Mouse (Mus musculus) embryonic facial prominence, embryonic 14.5 days (tissue): ENCODE measurements around the gene Zfp598. TPM values are rescaled to one million over a fixed set of nuclear protein-coding genes. Genes with fewer than 3 reads are reported as not detected.
"Not testable (repeated sequence)": the region's sequence is repeated elsewhere in the genome, so short reads cannot be mapped to it uniquely, and the experiment has no call there.

Experiments
- ATAC-seq: fragments of 200-750 bp; cut with Nextera tagmentation; 2 replicates; pipeline ENCODE4 v1.8.0; 2017; ENCODE audit warnings: low read depth, moderate number of reproducible peaks, moderate TSS enrichment
- DNase-seq: peaks from one replicate; pipeline ENCODE4 v3.0.0-alpha.2; 2015; ENCODE audit warnings: low spot score
- H3K27ac ChIP-seq: fragments of 300-500 bp; sonication (generic); replicated peaks from 2 replicates; pipeline ENCODE4 v1.5.1; 2014; ENCODE audit warnings: low read depth, mild to moderate bottlenecking, low read length, moderate library complexity
- H3K27me3 ChIP-seq: fragments of 300-500 bp; sonication (generic); replicated peaks from 2 replicates; pipeline ENCODE4 v1.6.1; 2014; ENCODE audit warnings: low read length; ENCODE audit not compliant: control insufficient read depth, insufficient read depth
- H3K36me3 ChIP-seq: fragments of 300-500 bp; sonication (generic); 2 replicates; pipeline ENCODE4 v1.6.1; 2014; ENCODE audit warnings: low read length, mixed read lengths; ENCODE audit not compliant: control insufficient read depth, insufficient read depth
- H3K4me1 ChIP-seq: fragments of 300-500 bp; sonication (generic); 2 replicates; pipeline ENCODE4 v1.6.1; 2014; ENCODE audit warnings: antibody characterized with exemption, low read length; ENCODE audit not compliant: control insufficient read depth, insufficient read depth
- H3K4me2 ChIP-seq: fragments of 300-500 bp; sonication (generic); 2 replicates; pipeline ENCODE4 v1.6.1; 2014; ENCODE audit warnings: low read depth, mild to moderate bottlenecking, low read length, moderate library complexity, mixed read lengths
- H3K4me3 ChIP-seq: fragments of 300-500 bp; sonication (generic); 2 replicates; pipeline ENCODE4 v1.5.1; 2014; ENCODE audit warnings: low read depth, mild to moderate bottlenecking, low read length
- H3K9ac ChIP-seq: fragments of 300-500 bp; sonication (generic); 2 replicates; pipeline ENCODE4 v1.6.1; 2014; ENCODE audit warnings: low read depth, mild to moderate bottlenecking, low read length, moderate library complexity, mixed read lengths
- H3K9me3 ChIP-seq: fragments of 300-500 bp; sonication (generic); 2 replicates; pipeline ENCODE4 v1.6.1; 2016; ENCODE audit warnings: low read length; ENCODE audit not compliant: control insufficient read depth
- WGBS: fragments of 180-500 bp; shearing (Covaris S2); extraction: QIAGEN DNeasy Blood & Tissue Kit; methylation state at CpG from one replicate; pipeline ENCODE4 v1.1.7; 2014; 5-methylcytosine and 5-hydroxymethylcytosine counted together
- polyA plus RNA-seq: library from polyadenylated mRNA; unstranded; fragments of >200 nt; fragmentation: Nextera tagmentation; extraction: Ambion mirVana; gene quantifications from 2 replicates; pipeline ENCODE4 v1.2.1, GENCODE M21; 2014

The Zfp598 gene
- polyA plus RNA-seq, 1 experiment from 2014 or later, result 25.2 TPM

GRCm38 (mm10) chr17:24650070-24650616 is 19.3 kb upstream of the Zfp598 start, which contains the start of gene Slc9a3r2:
Slc9a3r2 (minus strand) TSS chr17:24650327.
- no peaks in the 10 kb centered on the region for H3K27me3 ChIP-seq
- H3K9ac ChIP-seq, result peak within 1 kb of the TSS; percentile 87
- H3K36me3 ChIP-seq, result 0 out of 2 replicates have a peak, but pooled peaks cover 5% of the 10 kb centered on the region
- H3K9me3 ChIP-seq, result no peaks in the 10 kb centered on the region
- H3K4me1 ChIP-seq, result peaks cover 17% of the 10 kb centered on the region
- ATAC-seq (peak; percentile 90), DNase-seq (peak; percentile 71)
- H3K4me3 ChIP-seq, result peak within 1 kb of the TSS; percentile 87
- H3K4me2 ChIP-seq, result peak within 1 kb of the TSS; percentile 97
- H3K27ac ChIP-seq, result peak within 1 kb of the TSS; percentile 55
- WGBS, result under 1% methylated on average over 18 of the region's 41 CpGs

GRCm38 (mm10) chr17:24650766-24651165 is 18.7 kb upstream of the Zfp598 start:
- WGBS, result 68% methylated on average over 4 of the region's 4 CpGs
- no peaks in the 10 kb centered on the region for H3K27me3 ChIP-seq
- ATAC-seq (no peak), DNase-seq (no peak)
- peaks cover 13% of the 10 kb centered on the region; the same call in 1 of the 2 replicates for H3K4me1 ChIP-seq
- peak overlapping the region; percentile 87; the same call in 1 of the 2 replicates for H3K9ac ChIP-seq
- H3K27ac ChIP-seq, result no peak overlapping the region
- 0 out of 2 replicates have a peak, but pooled peaks cover 5% of the 10 kb centered on the region for H3K36me3 ChIP-seq
- H3K4me2 ChIP-seq, result peak overlapping the region; percentile 97
- peak overlapping the region; percentile 87; the same call in 1 of the 2 replicates for H3K4me3 ChIP-seq
- H3K9me3 ChIP-seq, result no peaks in the 10 kb centered on the region

- H3K4me1 ChIP-seq, result peaks cover 13% of the 10 kb centered on the region; the same call in 1 of the 2 replicates
- H3K4me2 ChIP-seq, result no peak overlapping the region
- H3K9ac ChIP-seq, result no peak overlapping the region
- no peaks in the 10 kb centered on the region for H3K9me3 ChIP-seq
- no peak overlapping the region for H3K27ac ChIP-seq
- peaks cover 4% of the 10 kb centered on the region for H3K27me3 ChIP-seq
- no peak for ATAC-seq
- 0 out of 2 replicates have a peak, but pooled peaks cover 4% of the 10 kb centered on the region for H3K36me3 ChIP-seq
- WGBS, result 69% methylated on average over 3 of the region's 3 CpGs
- no peak for DNase-seq
- H3K4me3 ChIP-seq, result no peak overlapping the region
Observed at GRCm38 (mm10) chr17:24651835-24652234, 17.7 kb upstream of the Zfp598 start.

DNA sequence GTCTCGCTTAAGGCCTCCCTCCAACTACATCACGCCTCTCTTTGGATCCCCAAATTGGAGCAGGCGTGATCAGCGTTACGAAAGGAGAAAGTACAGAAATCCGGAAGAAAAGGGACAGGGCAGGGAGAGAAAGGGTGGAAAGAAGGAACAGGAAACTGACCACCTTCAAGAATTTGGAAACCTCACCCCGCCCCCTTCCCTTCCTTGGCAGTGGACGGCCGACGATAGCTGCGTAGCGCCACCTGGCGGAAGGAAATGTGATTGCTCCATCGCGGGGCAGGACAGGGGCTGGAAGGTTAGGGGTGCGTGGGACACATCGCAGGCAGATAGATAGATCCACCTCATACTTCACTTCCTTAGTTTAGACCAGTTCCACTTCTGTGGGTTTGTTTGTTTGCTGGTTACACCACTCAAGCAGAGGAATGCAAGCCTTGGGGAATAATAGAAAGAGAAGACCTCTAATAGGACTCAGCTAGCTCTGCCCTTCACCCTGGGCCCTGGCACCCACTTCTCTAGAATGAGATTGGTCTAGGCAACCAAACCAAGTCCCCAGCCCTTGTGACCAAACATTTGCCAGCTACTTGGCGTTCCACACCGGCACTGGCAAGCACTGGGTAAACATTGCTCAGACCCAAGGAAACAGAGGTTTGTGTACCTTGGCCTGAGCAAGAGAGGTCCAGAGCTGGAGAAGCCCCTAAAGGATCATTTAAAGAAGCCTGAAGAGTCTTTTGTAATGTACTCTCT is 15.3 kb upstream of the Zfp598 start:
- no peaks in the 10 kb centered on the region for H3K9me3 ChIP-seq
- H3K27ac ChIP-seq, result no peak overlapping the region
- ATAC-seq (peak; percentile 69), DNase-seq (peak; percentile 86)
- no peaks in the 10 kb centered on the region for H3K36me3 ChIP-seq
- WGBS, result 6% methylated on average over 17 of the region's 19 CpGs
- peak overlapping the region; percentile 63 for H3K4me2 ChIP-seq
- peaks cover 27% of the 10 kb centered on the region for H3K27me3 ChIP-seq
- H3K4me3 ChIP-seq, result peak overlapping the region; percentile 28
- peaks cover 10% of the 10 kb centered on the region for H3K4me1 ChIP-seq
- H3K9ac ChIP-seq, result peak overlapping the region; percentile 26; the same call in 1 of the 2 replicates

- ATAC-seq (no peak), DNase-seq (no peak)
- Histone ChIP-seq H3K36me3 (no peaks in the 10 kb centered on the region), H3K27me3 (peaks cover 36% of the 10 kb centered on the region), H3K9ac (no peak overlapping the region), H3K27ac (no peak overlapping the region), H3K4me2 (no peak overlapping the region), H3K9me3 (no peaks in the 10 kb centered on the region), H3K4me1 (peaks cover 9% of the 10 kb centered on the region), H3K4me3 (no peak overlapping the region)
- 66% methylated on average over 4 of the region's 4 CpGs for WGBS
Observed at GRCm38 (mm10) chr17:24654969-24655368, 14.5 kb upstream of the Zfp598 start.

- H3K4me3 ChIP-seq, result peak within 1 kb of the TSS; percentile 45
- ATAC-seq (peak; percentile 48; the same call in 1 of the 2 replicates), DNase-seq (no peak)
- H3K36me3 ChIP-seq, result no peaks in the 10 kb centered on the region
- peaks cover 36% of the 10 kb centered on the region for H3K27me3 ChIP-seq
- H3K4me2 ChIP-seq, result peak within 1 kb of the TSS; percentile 93
- peaks cover 6% of the 10 kb centered on the region; the same call in 1 of the 2 replicates for H3K4me1 ChIP-seq
- no peaks in the 10 kb centered on the region for H3K9me3 ChIP-seq
- H3K27ac ChIP-seq, result no peak within 1 kb of the TSS
- WGBS, result 1% methylated on average over 40 of the region's 47 CpGs
- peak within 1 kb of the TSS; percentile 62 for H3K9ac ChIP-seq
Observed at GRCm38 (mm10) chr17:24658017-24658758, 11.3 kb upstream of the Zfp598 start, which contains the start of gene Npw. Npw (minus strand) TSS chr17:24658457.

GRCm38 (mm10) chr17:24667011-24667410 is 2.5 kb upstream of the Zfp598 start:
- not testable (repeated sequence) for ATAC-seq, H3K27me3 ChIP-seq, H3K4me3 ChIP-seq, DNase-seq, H3K36me3 ChIP-seq, H3K9ac ChIP-seq, H3K27ac ChIP-seq, H3K4me2 ChIP-seq, H3K9me3 ChIP-seq
- WGBS, result 66% methylated on average over 7 of the region's 7 CpGs
- peaks cover 18% of the 10 kb centered on the region for H3K4me1 ChIP-seq

DNA sequence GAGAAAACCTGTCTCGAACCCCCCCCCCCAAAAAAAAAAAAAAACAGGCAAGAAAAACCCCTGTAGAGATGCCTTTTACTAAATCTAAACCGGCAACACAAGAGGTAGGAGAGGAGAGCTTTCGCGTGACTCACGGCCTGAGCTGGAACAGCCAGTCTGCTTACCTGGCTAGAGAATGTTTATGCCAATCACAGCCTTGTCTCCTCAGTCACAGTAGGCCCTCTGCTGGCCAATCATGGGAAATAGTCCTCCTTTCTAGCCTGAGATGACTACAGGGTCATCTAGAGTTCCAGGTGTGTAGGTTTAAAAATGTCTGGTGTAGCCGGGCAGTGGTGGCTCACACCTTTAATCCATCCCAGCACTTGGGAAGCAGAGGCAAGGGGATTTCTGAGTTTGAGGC is 2.1 kb upstream of the Zfp598 start:
- Histone ChIP-seq H3K4me3 (no peak overlapping the region), H3K27me3 (no peaks in the 10 kb centered on the region), H3K4me2 (no peak overlapping the region), H3K9me3 (no peaks in the 10 kb centered on the region), H3K27ac (no peak overlapping the region), H3K4me1 (peaks cover 21% of the 10 kb centered on the region), H3K36me3 (no peaks in the 10 kb centered on the region), H3K9ac (no peak overlapping the region)
- DNase-seq (peak; percentile 77), ATAC-seq (peak; percentile 20; the same call in 1 of the 2 replicates)
- WGBS, result 35% methylated on average over 6 of the region's 6 CpGs
